Mouse (Mus musculus): Measurements from ENCODE around the gene Cplx2. TPM values are rescaled to one million over a fixed set of nuclear protein-coding genes. Genes with fewer than 3 reads are reported as not detected.

Cplx2 gene
- polyA plus RNA-seq, 1 experiment from 2014 or later, result 13.0 TPM

DNA sequence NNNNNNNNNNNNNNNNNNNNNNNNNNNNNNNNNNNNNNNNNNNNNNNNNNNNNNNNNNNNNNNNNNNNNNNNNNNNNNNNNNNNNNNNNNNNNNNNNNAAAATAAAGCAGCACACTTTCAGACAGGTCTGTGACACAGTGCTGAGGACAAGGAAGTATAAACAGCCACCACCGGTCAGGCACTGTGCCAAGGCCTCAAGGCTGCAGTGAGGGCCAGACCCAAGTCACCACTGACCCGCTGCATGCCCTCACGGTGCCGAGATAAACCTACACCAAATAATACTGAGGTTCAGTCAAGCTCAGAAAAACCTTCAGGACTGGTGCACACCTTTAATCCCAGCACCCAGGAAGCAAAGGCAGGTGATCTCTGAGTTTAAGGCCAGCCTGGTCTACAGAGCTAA lies 13.7 kb upstream of the Cplx2 start:
- Histone ChIP-seq H3K4me1 (replicated peaks; ENCODE audit: control insufficient read depth, insufficient read depth, low read length) (no peaks in the 10 kb centered on the region), H3K4me3 (ENCODE audit: low read depth, low read length) (no peak overlapping the region), H3K4me2 (replicated peaks; ENCODE audit: low read depth, low read length) (no peak overlapping the region), H3K9ac (ENCODE audit: low read depth, low read length) (no peak overlapping the region), H3K9me3 (ENCODE audit: control insufficient read depth, low read length) (no peaks in the 10 kb centered on the region), H3K27ac (ENCODE audit: low read depth, low read length) (no peak overlapping the region), H3K36me3 (ENCODE audit: control insufficient read depth, insufficient read depth, low read length) (no peaks in the 10 kb centered on the region), H3K27me3 (ENCODE audit: control insufficient read depth, insufficient read depth, low read length) (no peaks in the 10 kb centered on the region)
- WGBS, result 81% methylated on average over 4 of the region's 4 CpGs
- ATAC-seq (ENCODE audit: low FRiP score) (no peak), DNase-seq (ENCODE audit: low spot score) (no peak)

DNA sequence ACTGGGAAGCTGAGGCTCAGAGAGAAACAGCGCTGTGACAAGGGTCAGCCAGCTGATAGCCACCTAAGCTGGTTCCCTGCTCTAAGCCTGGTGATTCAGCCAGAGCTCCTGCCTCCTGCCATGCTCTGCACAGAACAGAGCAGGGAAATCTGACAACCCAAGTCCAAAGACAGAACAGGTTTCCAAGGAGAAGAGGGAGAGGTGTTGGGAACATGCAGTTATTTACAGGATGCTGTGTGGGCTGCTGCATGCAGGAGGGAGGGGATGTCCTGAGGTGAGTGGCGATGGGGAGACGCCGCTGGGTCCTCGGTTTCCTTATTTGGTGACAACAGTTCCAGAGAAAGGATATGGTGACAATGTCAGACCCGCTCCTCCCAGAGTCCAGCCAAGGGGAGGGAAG lies 12.0 kb upstream of the Cplx2 start:
- no peak overlapping the region for H3K4me2 ChIP-seq (replicated peaks; ENCODE audit: low read depth, low read length)
- DNase-seq (ENCODE audit: low spot score), result no peak
- WGBS, result 89% methylated on average over 6 of the region's 6 CpGs
- H3K4me1 ChIP-seq (replicated peaks; ENCODE audit: control insufficient read depth, insufficient read depth, low read length), result no peaks in the 10 kb centered on the region
- H3K4me3 ChIP-seq (ENCODE audit: low read depth, low read length), result no peak overlapping the region
- no peak for ATAC-seq (ENCODE audit: low FRiP score)
- H3K36me3 ChIP-seq (ENCODE audit: control insufficient read depth, insufficient read depth, low read length), result no peaks in the 10 kb centered on the region
- H3K27ac ChIP-seq (ENCODE audit: low read depth, low read length), result no peak overlapping the region
- no peaks in the 10 kb centered on the region for H3K9me3 ChIP-seq (ENCODE audit: control insufficient read depth, low read length)
- no peaks in the 10 kb centered on the region for H3K27me3 ChIP-seq (ENCODE audit: control insufficient read depth, insufficient read depth, low read length)
- no peak overlapping the region for H3K9ac ChIP-seq (ENCODE audit: low read depth, low read length)

DNA sequence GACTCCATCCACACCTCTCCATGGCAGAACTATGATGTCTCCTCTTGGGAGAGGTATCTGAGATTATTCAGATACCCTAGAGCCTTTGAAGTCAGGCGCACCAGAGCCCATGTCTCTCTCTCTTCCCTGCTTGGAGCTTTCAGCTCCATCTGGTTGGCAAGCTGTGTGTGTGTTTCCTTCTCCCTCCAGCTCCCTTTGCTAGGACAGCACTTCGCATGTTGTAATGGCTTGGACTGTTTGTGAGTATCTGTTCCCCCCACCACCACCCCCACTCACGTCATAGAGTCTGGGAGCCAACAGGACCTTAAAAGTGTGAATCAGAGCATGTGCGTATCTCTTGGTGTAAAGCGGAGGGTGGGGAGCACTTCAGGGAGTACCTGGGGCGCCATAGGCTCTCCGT lies 6.5 kb upstream of the Cplx2 start:
- H3K4me2 ChIP-seq (replicated peaks; ENCODE audit: low read depth, low read length), result no peak overlapping the region
- no peak overlapping the region for H3K9ac ChIP-seq (ENCODE audit: low read depth, low read length)
- H3K9me3 ChIP-seq (ENCODE audit: control insufficient read depth, low read length), result no peaks in the 10 kb centered on the region
- no peak overlapping the region for H3K4me3 ChIP-seq (ENCODE audit: low read depth, low read length)
- no peaks in the 10 kb centered on the region for H3K4me1 ChIP-seq (replicated peaks; ENCODE audit: control insufficient read depth, insufficient read depth, low read length)
- peaks cover 1% of the 10 kb centered on the region; the same call in 1 of the 2 replicates for H3K27me3 ChIP-seq (ENCODE audit: control insufficient read depth, insufficient read depth, low read length)
- 87% methylated on average over 7 of the region's 7 CpGs for WGBS
- ATAC-seq (ENCODE audit: low FRiP score), result no peak
- H3K36me3 ChIP-seq (ENCODE audit: control insufficient read depth, insufficient read depth, low read length), result no peaks in the 10 kb centered on the region
- H3K27ac ChIP-seq (ENCODE audit: low read depth, low read length), result no peak overlapping the region
- no peak for DNase-seq (ENCODE audit: low spot score)

DNA sequence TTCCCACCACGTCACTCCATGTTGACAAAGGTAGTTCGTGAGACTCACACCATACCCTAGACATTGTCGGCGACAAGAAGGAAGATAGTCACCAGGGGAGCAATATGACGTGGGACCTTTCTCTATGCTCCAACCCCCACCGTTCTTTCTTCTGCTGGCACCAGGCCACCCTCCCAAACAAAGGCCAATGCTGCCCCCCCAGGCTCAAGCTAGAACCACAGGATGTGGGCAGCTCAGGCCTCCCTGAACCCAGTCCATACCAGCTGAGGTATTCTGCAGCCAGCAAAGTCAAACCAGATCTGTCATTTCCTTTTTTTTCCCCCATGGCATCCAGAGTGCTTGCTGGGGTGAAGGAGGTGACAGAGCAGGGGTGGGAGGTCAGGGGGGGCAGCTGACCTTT lies 3.4 kb upstream of the Cplx2 start:
- WGBS, result 80% methylated on average over 6 of the region's 6 CpGs
- Histone ChIP-seq H3K36me3 (ENCODE audit: control insufficient read depth, insufficient read depth, low read length) (no peaks in the 10 kb centered on the region), H3K4me3 (ENCODE audit: low read depth, low read length) (no peak overlapping the region), H3K27me3 (ENCODE audit: control insufficient read depth, insufficient read depth, low read length) (peaks cover 9% of the 10 kb centered on the region; the same call in 1 of the 2 replicates), H3K9ac (ENCODE audit: low read depth, low read length) (no peak overlapping the region), H3K9me3 (ENCODE audit: control insufficient read depth, low read length) (no peaks in the 10 kb centered on the region), H3K4me1 (replicated peaks; ENCODE audit: control insufficient read depth, insufficient read depth, low read length) (peaks cover 4% of the 10 kb centered on the region), H3K4me2 (replicated peaks; ENCODE audit: low read depth, low read length) (no peak overlapping the region), H3K27ac (ENCODE audit: low read depth, low read length) (no peak overlapping the region)
- ATAC-seq (ENCODE audit: low FRiP score) (no peak), DNase-seq (ENCODE audit: low spot score) (peak; percentile 18)

DNA sequence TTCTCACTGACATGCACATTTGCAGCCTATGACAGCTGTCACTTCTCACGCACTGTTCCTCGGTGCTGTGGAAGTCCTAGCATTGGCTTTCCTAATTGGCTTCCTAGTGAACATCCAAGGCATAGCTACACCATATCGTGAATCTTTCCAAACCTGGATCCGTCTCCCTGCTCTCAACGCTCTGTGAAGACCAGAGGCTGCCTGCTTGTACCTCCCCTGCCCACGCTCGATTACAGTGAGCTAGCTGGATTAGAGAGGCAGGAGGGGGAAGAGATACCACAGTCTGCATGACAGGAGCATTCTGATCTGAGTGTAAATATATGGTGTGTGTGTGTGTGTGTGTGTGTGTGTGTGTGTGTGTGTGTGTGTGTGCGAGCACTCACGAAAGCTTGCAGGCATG lies 3.0 kb upstream of the Cplx2 start:
- 73% methylated on average over 9 of the region's 9 CpGs for WGBS
- no peaks in the 10 kb centered on the region for H3K36me3 ChIP-seq (ENCODE audit: control insufficient read depth, insufficient read depth, low read length)
- no peak overlapping the region for H3K27ac ChIP-seq (ENCODE audit: low read depth, low read length)
- DNase-seq (ENCODE audit: low spot score), result no peak
- H3K4me1 ChIP-seq (replicated peaks; ENCODE audit: control insufficient read depth, insufficient read depth, low read length), result peaks cover 4% of the 10 kb centered on the region
- H3K9me3 ChIP-seq (ENCODE audit: control insufficient read depth, low read length), result no peaks in the 10 kb centered on the region
- H3K4me3 ChIP-seq (ENCODE audit: low read depth, low read length), result no peak overlapping the region
- no peak overlapping the region for H3K4me2 ChIP-seq (replicated peaks; ENCODE audit: low read depth, low read length)
- ATAC-seq (ENCODE audit: low FRiP score), result no peak
- no peak overlapping the region for H3K9ac ChIP-seq (ENCODE audit: low read depth, low read length)
- H3K27me3 ChIP-seq (ENCODE audit: control insufficient read depth, insufficient read depth, low read length), result peaks cover 9% of the 10 kb centered on the region; the same call in 1 of the 2 replicates

DNA sequence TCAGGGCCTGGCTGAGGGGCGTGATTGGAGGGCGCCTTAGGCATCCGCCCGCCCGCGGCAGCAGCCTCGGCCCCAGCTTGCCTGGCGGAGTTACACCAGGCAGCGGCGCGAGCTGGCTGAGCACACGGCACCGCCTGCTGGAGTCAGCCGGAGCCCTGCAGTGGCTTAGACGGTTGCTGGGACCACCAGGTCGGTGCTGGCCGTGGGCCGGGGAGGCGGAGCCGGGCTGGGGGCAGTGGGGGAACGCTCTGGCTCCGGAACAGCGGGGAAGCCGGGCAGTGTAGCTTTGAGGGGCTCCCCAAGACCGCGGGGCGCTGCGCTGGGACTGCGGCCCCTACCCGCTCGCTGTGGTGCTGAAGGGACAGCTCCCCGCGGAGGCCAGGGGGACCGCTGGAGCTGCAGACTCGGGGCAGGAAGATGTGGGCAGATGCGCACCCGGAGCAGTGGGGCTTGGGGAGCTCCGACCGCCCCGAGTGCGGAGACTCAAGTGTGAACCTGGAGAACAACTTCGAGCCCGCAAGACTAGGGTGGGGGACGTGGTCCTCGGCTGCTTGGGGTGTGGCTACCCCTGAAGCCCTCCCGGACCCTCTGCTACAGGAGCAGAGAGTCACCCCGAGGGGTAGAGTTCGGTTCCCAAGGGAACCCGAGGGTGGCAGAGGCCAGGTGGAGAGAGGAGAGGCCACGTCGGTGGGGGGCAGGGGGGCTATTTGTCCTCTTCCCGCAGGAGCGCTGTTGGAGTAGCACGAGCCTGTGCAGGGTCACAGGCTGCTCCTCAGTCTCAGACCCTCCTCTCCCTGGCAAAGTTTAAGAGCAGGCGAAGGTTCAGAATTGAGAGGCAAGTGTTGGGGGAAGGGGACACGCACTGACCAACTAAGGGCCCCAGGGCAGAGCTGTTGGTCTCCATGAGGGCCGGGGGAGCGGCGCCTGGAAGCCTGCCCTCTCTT lies 510 bp downstream of the Cplx2 start:
- DNase-seq (ENCODE audit: low spot score) (peak; percentile 86), ATAC-seq (ENCODE audit: low FRiP score) (peak; percentile 79)
- Histone ChIP-seq H3K4me2 (replicated peaks; ENCODE audit: low read depth, low read length) (peak overlapping the region; percentile 72), H3K4me1 (replicated peaks; ENCODE audit: control insufficient read depth, insufficient read depth, low read length) (peaks cover 4% of the 10 kb centered on the region), H3K36me3 (ENCODE audit: control insufficient read depth, insufficient read depth, low read length) (no peaks in the 10 kb centered on the region), H3K27me3 (ENCODE audit: control insufficient read depth, insufficient read depth, low read length) (peaks cover 9% of the 10 kb centered on the region; the same call in 1 of the 2 replicates), H3K9me3 (ENCODE audit: control insufficient read depth, low read length) (no peaks in the 10 kb centered on the region), H3K9ac (ENCODE audit: low read depth, low read length) (peak overlapping the region; percentile 64), H3K4me3 (ENCODE audit: low read depth, low read length) (peak overlapping the region; percentile 39), H3K27ac (ENCODE audit: low read depth, low read length) (peak overlapping the region; percentile 71)
- WGBS, result under 1% methylated on average over 55 of the region's 59 CpGs

DNA sequence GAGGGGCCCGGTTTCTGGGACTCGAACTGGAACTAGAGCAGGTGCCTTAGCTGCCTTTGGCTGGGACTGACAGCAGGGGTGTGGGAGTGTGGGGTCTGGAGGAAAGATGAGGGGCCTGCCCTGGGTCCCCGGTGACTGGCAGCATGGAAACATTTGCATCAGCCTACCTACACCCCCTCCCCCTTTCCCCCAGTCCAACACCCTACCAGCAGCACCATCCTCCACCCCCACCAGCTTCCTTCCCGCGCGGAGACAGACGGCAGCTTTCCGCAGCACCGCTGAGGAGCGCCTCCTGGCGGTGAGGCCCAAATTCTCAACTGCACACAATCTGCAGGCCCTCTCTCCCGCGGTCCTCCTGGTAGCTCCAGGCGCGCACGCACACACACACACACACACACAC lies 1.5 kb downstream of the Cplx2 start:
- Histone ChIP-seq H3K9me3 (ENCODE audit: control insufficient read depth, low read length) (no peaks in the 10 kb centered on the region), H3K27me3 (ENCODE audit: control insufficient read depth, insufficient read depth, low read length) (peaks cover 9% of the 10 kb centered on the region; the same call in 1 of the 2 replicates), H3K27ac (ENCODE audit: low read depth, low read length) (no peak overlapping the region), H3K4me2 (replicated peaks; ENCODE audit: low read depth, low read length) (peak overlapping the region; percentile 72; the same call in 1 of the 2 replicates), H3K4me1 (replicated peaks; ENCODE audit: control insufficient read depth, insufficient read depth, low read length) (peaks cover 4% of the 10 kb centered on the region), H3K4me3 (ENCODE audit: low read depth, low read length) (no peak overlapping the region), H3K36me3 (ENCODE audit: control insufficient read depth, insufficient read depth, low read length) (no peaks in the 10 kb centered on the region), H3K9ac (ENCODE audit: low read depth, low read length) (no peak overlapping the region)
- WGBS, result 0% methylated on average over 11 of the region's 16 CpGs
- ATAC-seq (ENCODE audit: low FRiP score), result peak; percentile 63
- DNase-seq (ENCODE audit: low spot score), result peak; percentile 89

DNA sequence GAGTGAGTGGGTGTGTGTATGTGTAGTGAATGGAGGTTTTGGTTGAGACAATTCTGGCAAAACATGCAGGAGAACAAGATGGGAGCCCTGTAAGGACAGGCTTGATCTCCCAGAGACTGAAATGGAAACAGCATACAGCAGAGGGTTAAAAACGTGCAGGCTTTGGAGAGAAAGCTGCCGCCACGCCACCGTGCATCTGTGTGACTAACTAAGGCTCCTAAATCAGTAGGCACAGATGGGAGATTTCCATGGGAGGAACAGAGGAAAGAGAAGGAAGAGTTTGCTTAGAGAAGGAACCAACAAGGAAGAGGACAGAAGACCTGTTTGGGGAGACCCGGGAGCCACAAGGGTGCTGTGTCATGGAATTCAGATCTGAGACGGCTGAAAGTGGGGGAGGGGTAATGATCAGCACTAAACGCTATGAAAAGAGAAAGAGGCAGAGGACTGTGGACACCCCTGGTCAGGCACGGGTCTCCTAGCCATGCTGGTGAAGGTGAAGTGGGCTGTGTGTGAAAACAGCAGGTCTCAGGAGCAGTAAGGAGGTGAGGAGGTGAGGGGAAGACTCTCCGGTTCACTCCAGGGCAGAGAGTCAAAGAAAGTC lies 3.1 kb downstream of the Cplx2 start:
- H3K9ac ChIP-seq (ENCODE audit: low read depth, low read length), result peak overlapping the region; percentile 27; the same call in 1 of the 2 replicates
- peaks cover 4% of the 10 kb centered on the region for H3K4me1 ChIP-seq (replicated peaks; ENCODE audit: control insufficient read depth, insufficient read depth, low read length)
- H3K36me3 ChIP-seq (ENCODE audit: control insufficient read depth, insufficient read depth, low read length), result no peaks in the 10 kb centered on the region
- H3K27ac ChIP-seq (ENCODE audit: low read depth, low read length), result no peak overlapping the region
- H3K9me3 ChIP-seq (ENCODE audit: control insufficient read depth, low read length), result no peaks in the 10 kb centered on the region
- peak; percentile 2 for DNase-seq (ENCODE audit: low spot score)
- WGBS, result 47% methylated on average over 9 of the region's 9 CpGs
- peaks cover 9% of the 10 kb centered on the region; the same call in 1 of the 2 replicates for H3K27me3 ChIP-seq (ENCODE audit: control insufficient read depth, insufficient read depth, low read length)
- no peak overlapping the region for H3K4me2 ChIP-seq (replicated peaks; ENCODE audit: low read depth, low read length)
- no peak for ATAC-seq (ENCODE audit: low FRiP score)
- no peak overlapping the region for H3K4me3 ChIP-seq (ENCODE audit: low read depth, low read length)

Data from hindbrain, embryonic 11.5 days (tissue).